Mouse (Mus musculus): Measurements from ENCODE around the gene Ttc30a2. TPM values are rescaled to one million over a fixed set of nuclear protein-coding genes. Genes with fewer than 3 reads are reported as not detected.

The Ttc30a2 gene
- polyA plus RNA-seq, 1 experiment from 2014 or later = 0.96 TPM

DNA sequence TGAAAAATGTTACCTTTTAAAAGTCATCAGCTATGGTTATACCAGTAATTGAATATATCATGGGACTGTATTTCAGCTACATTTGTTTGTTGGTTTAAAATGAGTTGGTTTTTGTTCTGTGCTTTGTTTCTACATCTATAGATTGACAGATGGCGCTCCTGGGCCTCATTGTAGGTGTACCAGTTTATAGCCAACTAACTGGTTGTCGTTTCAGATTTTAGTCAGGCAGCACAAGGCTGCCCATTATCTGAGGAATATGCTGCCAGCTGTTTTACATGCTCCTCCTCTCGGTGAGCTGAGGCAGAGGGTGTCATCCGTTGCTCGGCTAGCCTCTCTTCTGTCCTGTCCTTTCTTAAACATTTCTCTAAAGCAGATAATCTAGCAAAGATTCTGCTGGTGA is 51.9 kb downstream of the Ttc30a2 start:
- no peak overlapping the region for H3K27ac ChIP-seq (ENCODE audit: low read depth, low read length)
- H3K9ac ChIP-seq (ENCODE audit: low read length) = no peak overlapping the region
- no peak overlapping the region for H3K4me2 ChIP-seq
- 81% methylated on average over 5 of the region's 5 CpGs for WGBS
- no peaks in the 10 kb centered on the region for H3K36me3 ChIP-seq (ENCODE audit: control insufficient read depth, insufficient read depth, low read length)
- H3K27me3 ChIP-seq (ENCODE audit: control insufficient read depth, insufficient read depth, low read length) = no peaks in the 10 kb centered on the region
- H3K4me1 ChIP-seq (ENCODE audit: control insufficient read depth, insufficient read depth, low read length) = no peaks in the 10 kb centered on the region
- no peak for ATAC-seq (ENCODE audit: low FRiP score)
- H3K4me3 ChIP-seq (ENCODE audit: low read depth, low read length) = no peak overlapping the region
- DNase-seq (ENCODE audit: low spot score, missing footprints) = no peak
- no peaks in the 10 kb centered on the region for H3K9me3 ChIP-seq (ENCODE audit: control insufficient read depth, low read length)

Other genes with a start within 250 kb of the Ttc30a2 start
- gene Agps, start 146.0 kb downstream of the Ttc30a2 start, polyA plus RNA-seq (2014; fragmentation: Nextera tagmentation; extraction: Ambion mirVana) = 44.0 and 46.3 TPM in 2 replicates
- gene Ttc30b, start 39.6 kb downstream of the Ttc30a2 start, polyA plus RNA-seq (2014; fragmentation: Nextera tagmentation; extraction: Ambion mirVana) = 8.6 and 9.0 TPM in 2 replicates
- gene Ttc30a1, start 3.8 kb upstream of the Ttc30a2 start, polyA plus RNA-seq (2014; fragmentation: Nextera tagmentation; extraction: Ambion mirVana) = 11.4 and 12.0 TPM in 2 replicates